Comparison of ENCODE assay signal across 15 mouse cellular contexts in the genomic region with DNA sequence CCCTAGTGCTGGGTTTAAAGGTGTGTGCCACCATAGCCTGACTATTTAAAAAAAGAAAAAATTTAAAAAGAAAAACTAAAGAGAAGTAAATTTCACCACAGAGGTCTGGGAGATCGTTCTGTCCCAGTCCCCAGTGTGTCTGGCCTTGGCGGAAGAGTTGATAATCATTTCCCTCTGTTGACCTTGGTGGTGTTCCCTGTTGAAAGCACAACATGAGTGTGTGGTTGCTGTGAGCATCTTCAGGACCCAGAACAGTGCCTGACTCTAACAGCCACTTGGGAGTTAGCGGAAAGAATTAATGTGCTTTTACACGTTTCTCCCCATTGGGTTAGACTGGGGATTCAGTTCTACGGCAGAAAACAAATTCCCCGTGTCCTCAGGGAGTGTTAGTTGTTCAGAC.
A peak's percentile ranks its signal among the peaks of the same experiment; 100 is the strongest.
DNase-seq lines count a peak whose midpoint lies in the region; ATAC-seq lines count a peak whose summit lies in the region.
"Had no signal": no experiment of that assay in that cellular context is flagged by ENCODE, and none has a peak within 500 bp of the region (broad histone marks: within the 10 kb centered on the region; RNA-seq: fewer than 3 reads in every experiment).

No protein-coding gene starts in this region.

- intact Hi-C loops in heart, postnatal 25 days (cut with DNase I), result no loop called here

- H3K27ac ChIP-seq in heart, embryonic 11.5 days (ENCODE audit: low read depth, low read length), result peak overlapping the region; percentile 36; the same call in 1 of the 2 replicates
- H3K27ac ChIP-seq in lung, embryonic 15.5 days, result peak overlapping the region; percentile 90
- H3K27ac ChIP-seq in stomach, embryonic 14.5 days (ENCODE audit: low read length), result peak overlapping the region; percentile 39; the same call in 1 of the 2 replicates
- H3K27ac ChIP-seq: forebrain, embryonic 15.5 days; layer of hippocampus, adult 2 months; liver, embryonic 13.5 days; neural tube, embryonic 12.5 days had no signal

- 64% methylated on average over 6 of the region's 6 CpGs for WGBS in heart, embryonic 11.5 days (ENCODE audit: insufficient replicate concordance)
- 56% methylated on average over 6 of the region's 6 CpGs for WGBS in lung, embryonic 15.5 days
- 73% methylated on average over 6 of the region's 6 CpGs for WGBS in stomach, embryonic 14.5 days

- H3K4me3 ChIP-seq in heart, embryonic 11.5 days (ENCODE audit: low read depth, low read length), result no peak overlapping the region
- H3K4me3 ChIP-seq in lung, embryonic 15.5 days, result no peak overlapping the region
- H3K4me3 ChIP-seq in stomach, embryonic 14.5 days (ENCODE audit: low read depth, low read length), result no peak overlapping the region
- H3K4me3 ChIP-seq: erythroblast, embryonic 14.5 days; forebrain, embryonic 15.5 days; kidney, embryonic 15.5 days; layer of hippocampus, adult 2 months; liver, embryonic 13.5 days; neural tube, embryonic 12.5 days had no signal

- H3K36me3 ChIP-seq in heart, embryonic 11.5 days (ENCODE audit: control insufficient read depth, insufficient read depth, low read length), result no peaks in the 10 kb centered on the region
- no peaks in the 10 kb centered on the region for H3K36me3 ChIP-seq in lung, embryonic 15.5 days
- no peaks in the 10 kb centered on the region; the same call in 1 of the 2 replicates for H3K36me3 ChIP-seq in stomach, embryonic 14.5 days (ENCODE audit: control insufficient read depth, insufficient read depth, low read length)
- H3K36me3 ChIP-seq: forebrain, embryonic 15.5 days; neural tube, embryonic 12.5 days had no signal

- no peaks in the 10 kb centered on the region for H3K27me3 ChIP-seq in heart, embryonic 11.5 days (ENCODE audit: control insufficient read depth, insufficient read depth, low read length)
- no peaks in the 10 kb centered on the region for H3K27me3 ChIP-seq in lung, embryonic 15.5 days
- H3K27me3 ChIP-seq in stomach, embryonic 14.5 days (ENCODE audit: control insufficient read depth, insufficient read depth, low read length), result no peaks in the 10 kb centered on the region
- H3K27me3 ChIP-seq: forebrain, embryonic 15.5 days; kidney, embryonic 15.5 days; liver, embryonic 13.5 days; neural tube, embryonic 12.5 days had no signal

- H3K9me3 ChIP-seq in heart, embryonic 11.5 days (replicated peaks; ENCODE audit: control insufficient read depth, low read length), result no peaks in the 10 kb centered on the region
- H3K9me3 ChIP-seq in lung, embryonic 15.5 days, result no peaks in the 10 kb centered on the region
- H3K9me3 ChIP-seq in stomach, embryonic 14.5 days (ENCODE audit: control insufficient read depth, low read depth, low read length), result no peaks in the 10 kb centered on the region
- H3K9me3 ChIP-seq: forebrain, embryonic 15.5 days; kidney, embryonic 15.5 days; liver, embryonic 13.5 days; neural tube, embryonic 12.5 days had no signal

- H3K4me2 ChIP-seq in heart, embryonic 11.5 days, result no peak overlapping the region
- H3K4me2 ChIP-seq in lung, embryonic 15.5 days, result no peak overlapping the region
- no peak overlapping the region for H3K4me2 ChIP-seq in stomach, embryonic 14.5 days (replicated peaks; ENCODE audit: low read depth, low read length)
- H3K4me2 ChIP-seq: forebrain, embryonic 15.5 days; kidney, embryonic 15.5 days; liver, embryonic 13.5 days; neural tube, embryonic 12.5 days had no signal

- DNase-seq in heart, postnatal 25 days (ENCODE audit: low spot score), result no peak
- no peak for DNase-seq in lung, postnatal 4 days
- DNase-seq in R1 (ENCODE audit: low read depth, low spot score), result peak; percentile 66
- DNase-seq in natural killer cell, adult 2 months (ENCODE audit: low spot score in 2 of 2), result no peak
- DNase-seq: cerebellum, adult 8-10 months; gastrocnemius, postnatal 36 days; liver, embryonic 13.5 days had no signal

- H3K4me1 ChIP-seq in heart, embryonic 11.5 days (ENCODE audit: control insufficient read depth, insufficient read depth, low read length), result peaks cover 29% of the 10 kb centered on the region
- peaks cover 33% of the 10 kb centered on the region for H3K4me1 ChIP-seq in lung, embryonic 15.5 days
- peaks cover 16% of the 10 kb centered on the region; the same call in 1 of the 2 replicates for H3K4me1 ChIP-seq in stomach, embryonic 14.5 days (ENCODE audit: control insufficient read depth, insufficient read depth, low read length)
- H3K4me1 ChIP-seq: forebrain, embryonic 15.5 days; neural tube, embryonic 12.5 days had no signal

- H3K9ac ChIP-seq in heart, embryonic 11.5 days (ENCODE audit: low read depth, low read length), result no peak overlapping the region
- no peak overlapping the region for H3K9ac ChIP-seq in lung, embryonic 15.5 days
- H3K9ac ChIP-seq in stomach, embryonic 14.5 days (replicated peaks; ENCODE audit: low read depth, low read length), result no peak overlapping the region
- H3K9ac ChIP-seq: forebrain, embryonic 15.5 days; kidney, embryonic 15.5 days; liver, embryonic 13.5 days; neural tube, embryonic 12.5 days had no signal

- no peak for ATAC-seq in heart, embryonic 11.5 days (replicated peaks; ENCODE audit: insufficient number of reproducible peaks, low FRiP score, low TSS enrichment)
- ATAC-seq in lung, embryonic 15.5 days (ENCODE audit: borderline replicate concordance, extremely low read depth, low FRiP score, low TSS enrichment), result no peak
- ATAC-seq in stomach, embryonic 14.5 days (ENCODE audit: insufficient number of reproducible peaks, insufficient read depth, low FRiP score, low read depth), result no peak
- ATAC-seq: forebrain, embryonic 15.5 days had no signal

Comparison
In these comparisons a context has a peak if more than half of its experiments do, and no peak if none do; other contexts are left out.
1. H3K27ac ChIP-seq: peak in every context shown above with its lines; median percentile 90 in lung, embryonic 15.5 days; 39 in stomach, embryonic 14.5 days; 36 in heart, embryonic 11.5 days.